Mouse (Mus musculus) MN1 (cell line): Measurements from ENCODE around the gene Rnf150.

Experiments
- DNase-seq: peaks from one replicate; pipeline ENCODE4 v3.0.0-alpha.2; 2016; ENCODE audit warnings: low spot score

Gene Rnf150

DNA sequence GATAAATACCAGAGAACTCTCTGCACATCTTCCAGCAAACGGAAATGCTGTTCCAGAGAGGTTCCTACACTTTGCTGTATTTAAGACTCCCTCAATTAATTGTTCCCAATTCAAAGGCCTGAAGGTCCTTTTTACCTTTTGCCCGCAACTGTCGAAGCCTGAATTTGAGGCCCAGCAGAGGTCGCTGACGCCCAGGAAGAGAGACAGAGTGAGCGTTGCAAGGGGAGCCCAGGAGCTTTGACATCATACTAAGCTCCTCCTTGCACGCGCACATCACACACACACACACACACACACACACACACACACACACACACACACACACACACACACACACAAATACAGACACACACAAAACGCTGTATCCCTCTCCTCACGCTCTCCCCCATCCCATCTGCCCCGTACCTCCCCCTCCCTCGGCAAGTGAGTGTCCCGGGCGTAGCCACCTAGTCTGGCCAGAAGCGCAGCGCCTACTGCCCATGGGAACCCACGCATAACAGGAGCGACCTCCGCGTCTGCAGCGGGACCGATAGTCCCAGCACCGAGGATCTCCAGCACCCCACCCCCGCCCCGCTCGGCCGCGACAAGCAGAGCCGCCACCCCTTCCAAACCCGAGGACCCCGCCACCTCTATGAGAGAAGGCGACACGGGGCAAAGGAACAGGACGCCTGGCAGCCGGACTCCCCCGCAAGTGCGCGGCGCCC, at the start of gene Rnf150:
TSS of gene Rnf150 (plus strand) at position 316 of the 704 bp plus-strand sequence.
- peak; percentile 91 for DNase-seq

DNA sequence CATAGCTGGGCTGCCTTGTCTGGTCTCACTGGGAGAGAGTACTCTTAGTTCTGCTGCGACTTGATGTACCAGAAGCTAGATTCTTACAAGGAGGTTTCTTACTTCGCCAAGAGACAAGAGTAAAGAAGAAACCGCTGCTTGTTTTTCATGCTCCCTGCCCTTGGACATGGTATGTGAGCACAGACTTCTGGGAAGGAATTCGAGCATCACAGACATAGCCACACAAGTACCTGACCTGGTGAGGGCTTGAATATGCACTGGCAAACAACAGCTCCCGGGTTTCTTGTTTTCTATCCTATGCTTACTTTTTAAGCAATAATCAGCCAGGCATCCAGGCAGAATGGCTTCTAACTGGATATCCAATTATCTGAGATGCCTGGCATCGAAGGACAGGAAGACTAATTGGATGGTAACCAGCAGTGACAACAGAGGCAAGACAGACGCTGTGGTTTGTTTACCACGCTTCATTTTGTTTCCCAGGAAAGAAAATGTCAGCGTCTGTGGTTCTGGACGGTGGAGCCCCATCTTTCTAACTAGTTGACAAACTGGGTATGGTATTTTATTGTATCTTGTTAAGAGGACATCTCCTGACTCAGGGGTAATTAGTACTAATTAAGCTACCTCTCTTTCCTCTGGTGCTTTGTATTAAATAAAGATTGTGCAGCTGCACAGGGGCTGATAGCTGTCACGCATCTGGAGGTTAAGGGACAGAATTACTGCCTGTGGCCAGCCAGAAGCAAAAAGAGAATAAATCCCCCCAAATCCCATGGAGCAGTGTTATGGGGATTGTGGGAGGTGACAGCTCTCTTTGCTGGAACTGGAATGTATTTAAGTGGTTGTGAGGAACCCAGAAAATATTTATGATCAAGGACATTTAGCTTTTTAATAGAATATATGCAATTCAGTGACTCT, 36.8 kb upstream of the Rnf150 start:
- DNase-seq: peak; percentile 78

- peak; percentile 36 for DNase-seq
Observed at GRCm38 (mm10) chr8:82840415-82840814, 22.7 kb upstream of the Rnf150 start.

GRCm38 (mm10) chr8:82840963-82841362, 22.2 kb upstream of the Rnf150 start:
- no peak for DNase-seq

GRCm38 (mm10) chr8:82841520-82842142, 21.5 kb upstream of the Rnf150 start:
- peak; percentile 67 for DNase-seq

DNA sequence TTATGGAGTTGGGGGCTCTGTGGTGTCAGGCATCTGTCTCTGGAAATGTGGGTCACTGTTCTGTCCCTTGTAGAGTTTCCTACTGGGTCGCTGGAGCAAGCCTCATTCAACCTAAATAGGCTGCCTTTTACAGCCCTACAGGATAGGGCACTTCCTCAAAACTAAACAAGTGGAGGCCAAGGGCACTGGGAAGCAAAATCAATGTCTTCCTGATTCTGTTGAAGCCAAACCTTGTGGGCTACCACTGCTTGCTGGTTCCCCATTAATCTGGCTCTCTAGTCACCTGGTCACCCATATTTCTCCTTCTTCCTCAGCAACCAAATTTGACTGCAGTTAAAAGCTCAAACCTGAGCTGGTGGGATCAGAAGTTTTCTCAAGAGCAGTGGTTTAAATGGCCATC, 19.5 kb upstream of the Rnf150 start:
- DNase-seq: no peak

- no peak for DNase-seq
Observed at GRCm38 (mm10) chr8:82844413-82844812, 18.7 kb upstream of the Rnf150 start.

- DNase-seq: peak; percentile 37
Observed at GRCm38 (mm10) chr8:82846098-82846497, 17.1 kb upstream of the Rnf150 start.

GRCm38 (mm10) chr8:82846730-82847129, 16.4 kb upstream of the Rnf150 start:
- peak; percentile 87 for DNase-seq

GRCm38 (mm10) chr8:82858541-82859342, 4.4 kb upstream of the Rnf150 start:
- DNase-seq: peak; percentile 35

DNA sequence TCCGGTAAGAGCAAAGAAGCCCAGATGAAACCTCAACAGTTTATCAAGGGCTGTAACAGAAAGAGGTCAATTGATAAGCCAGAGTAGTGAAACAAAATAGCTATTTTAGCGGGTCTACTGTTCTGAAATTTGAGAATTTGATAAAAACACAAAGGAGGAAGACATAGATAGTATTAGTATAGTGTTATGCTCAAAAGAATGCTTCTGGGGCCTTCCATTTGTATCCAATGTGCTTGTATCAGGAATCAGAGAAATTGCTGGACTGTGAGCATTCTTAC, 3.9 kb upstream of the Rnf150 start:
- DNase-seq: no peak

- DNase-seq: peak; percentile 73
Observed at GRCm38 (mm10) chr8:82863745-82864520, 777 bp downstream of the Rnf150 start.

DNA sequence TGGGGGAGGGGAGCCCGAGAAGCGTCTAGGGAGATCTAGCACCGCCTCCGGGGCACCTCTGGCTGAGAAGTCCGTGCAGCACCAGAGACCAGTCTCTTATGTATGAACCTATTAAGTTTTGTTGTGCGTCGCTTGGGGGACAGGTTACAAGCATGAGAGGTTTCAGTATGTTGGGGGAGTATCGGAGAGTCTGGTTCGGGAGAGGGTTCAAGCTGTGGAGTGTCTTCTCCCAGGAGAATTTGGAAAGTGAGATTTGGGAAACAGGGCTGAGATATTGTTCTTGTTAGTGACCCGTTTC, 1.3 kb downstream of the Rnf150 start:
- DNase-seq: peak; percentile 44

DNA sequence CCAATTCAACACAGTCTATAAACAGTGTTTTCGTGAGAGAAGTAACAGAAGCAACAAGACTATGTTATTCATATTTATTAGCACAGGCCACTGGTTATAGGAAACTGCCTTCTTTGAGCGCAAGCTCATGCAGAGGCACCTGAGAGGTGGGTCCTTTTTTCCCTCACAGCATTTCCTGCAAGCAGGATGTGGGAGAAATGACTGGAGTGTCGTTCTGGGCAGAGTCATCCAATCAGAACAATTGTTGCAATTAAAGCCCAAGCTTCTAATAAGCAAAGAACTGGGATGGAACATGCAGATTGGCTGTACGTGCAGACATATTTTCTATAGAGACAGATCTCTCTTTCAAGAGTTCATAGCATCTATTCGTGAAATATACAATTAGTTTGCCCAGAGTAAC, 2.1 kb downstream of the Rnf150 start:
- no peak for DNase-seq

DNA sequence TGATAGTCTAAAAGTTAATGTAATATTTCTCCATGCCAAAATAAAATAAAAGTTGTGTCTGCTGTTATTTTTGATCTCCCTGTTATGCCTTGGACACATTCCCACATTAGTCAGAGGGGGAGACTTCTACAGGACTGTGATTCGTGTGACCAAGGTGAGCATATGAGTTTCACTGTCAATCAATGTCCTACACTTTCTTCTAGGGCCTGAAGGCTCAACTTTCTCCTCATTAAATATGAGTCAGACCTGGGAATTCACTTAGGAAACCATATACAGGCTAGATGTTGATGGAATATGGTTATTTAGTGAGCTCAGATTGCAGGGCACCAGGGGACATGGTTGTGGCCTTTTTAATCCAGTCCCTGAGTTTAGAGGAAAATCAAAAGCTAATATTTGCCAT, 3.1 kb downstream of the Rnf150 start:
- no peak for DNase-seq

DNA sequence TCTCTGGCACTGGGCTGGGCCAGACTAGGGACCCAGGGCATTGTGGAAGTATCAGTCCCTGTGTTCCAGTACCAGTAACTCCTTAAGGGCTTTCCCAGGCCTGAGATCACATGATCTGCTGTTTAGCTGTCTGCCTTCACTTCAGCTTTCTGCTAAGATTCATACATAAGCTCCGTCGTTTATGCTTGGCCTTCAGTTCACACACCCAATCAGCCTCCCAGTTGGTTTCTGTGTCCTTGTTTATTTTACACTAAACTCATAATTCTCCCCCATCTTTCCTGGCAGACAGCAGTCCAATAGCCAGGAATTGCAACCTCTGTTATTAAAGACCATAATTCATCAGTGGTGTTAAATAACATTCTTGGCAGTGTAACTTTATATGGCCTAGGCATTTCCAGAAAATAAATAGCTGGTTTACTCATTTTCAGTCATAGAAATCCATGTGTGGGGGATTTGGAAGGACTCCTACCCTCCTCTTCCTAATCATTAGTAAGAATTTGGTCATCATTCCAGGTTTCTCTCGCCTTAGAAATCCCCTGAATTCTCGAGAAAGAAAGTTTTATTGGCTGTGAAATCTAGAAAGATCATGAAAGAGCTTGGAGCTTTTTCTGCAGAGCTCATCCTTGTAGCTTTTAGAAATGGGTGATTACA, 7.8 kb downstream of the Rnf150 start:
- DNase-seq: no peak

DNA sequence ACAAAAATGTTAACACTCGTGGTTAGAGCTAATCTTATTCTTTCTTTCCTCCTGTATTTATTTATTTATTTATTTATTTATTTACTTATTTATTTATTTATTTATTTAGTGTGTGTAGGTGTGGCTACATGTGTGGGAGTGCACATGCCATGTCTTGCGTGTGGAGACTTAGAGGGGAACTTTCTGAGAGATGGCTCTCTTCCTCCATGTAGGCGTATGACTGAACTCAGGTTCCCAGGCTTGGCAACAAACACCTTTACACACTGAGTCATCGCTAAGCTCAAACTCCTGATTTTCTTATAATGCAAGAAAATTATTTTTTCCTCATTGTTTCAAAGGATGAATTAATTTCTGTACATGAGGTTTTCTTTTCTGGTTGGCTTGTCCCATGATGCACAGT, 8.8 kb downstream of the Rnf150 start:
- DNase-seq: no peak

DNA sequence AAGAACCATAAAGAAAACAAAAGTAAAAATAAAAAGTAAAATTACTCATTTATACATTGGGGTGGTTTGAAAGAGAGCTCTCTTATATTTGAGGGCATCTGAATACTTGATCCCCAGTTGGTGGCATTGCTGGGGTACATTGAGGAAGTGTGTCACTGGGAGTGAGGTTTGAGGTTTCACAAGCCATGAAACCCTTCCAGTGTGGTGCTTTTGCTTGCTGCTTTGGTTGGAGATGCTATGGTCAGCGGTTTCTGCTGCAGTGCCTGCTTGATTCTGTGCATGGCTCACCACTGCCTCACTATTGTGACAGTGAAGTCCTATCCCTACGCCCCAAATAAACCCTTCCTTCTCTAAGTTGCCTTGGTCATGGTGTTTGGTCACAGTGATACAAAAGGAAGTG, 10.9 kb downstream of the Rnf150 start:
- no peak for DNase-seq

GRCm38 (mm10) chr8:82875135-82875534, 12.0 kb downstream of the Rnf150 start:
- no peak for DNase-seq

GRCm38 (mm10) chr8:82884480-82884879, 21.3 kb downstream of the Rnf150 start:
- DNase-seq: no peak

GRCm38 (mm10) chr8:82887234-82887633, 24.1 kb downstream of the Rnf150 start:
- DNase-seq: no peak
